Mouse (Mus musculus) MEL (cell line): Measurements from ENCODE around the gene Fcho1.

ENCODE experiments used
- CTCF ChIP-seq, 3 experiments: IDR thresholded peaks in 2 of 3; conservative IDR thresholded peaks in 1 of 3; 2 replicates each; pipeline ENCODE4 v1.5.1; 2011 to 2012; ENCODE audit warnings: low read length in 3 of 3, low read depth in 2 of 3, mild to moderate bottlenecking in 2 of 3, improper control_type of control experiment in 1 of 3, inconsistent platforms in 1 of 3, mixed read lengths in 1 of 3, moderate library complexity in 1 of 3; ENCODE audit not compliant: control insufficient read depth in 1 of 3, insufficient read depth in 1 of 3, poor library complexity in 1 of 3, severe bottlenecking in 1 of 3
- ETS1 ChIP-seq: IDR thresholded peaks from 2 replicates; pipeline ENCODE4 v1.6.1; 2012; ENCODE audit warnings: low read depth, mild to moderate bottlenecking, inconsistent platforms, low read length, improper control_type of control experiment, moderate library complexity
- GABPA ChIP-seq: IDR thresholded peaks from 2 replicates; pipeline ENCODE4 v1.6.1; 2012; ENCODE audit warnings: low read depth, mild to moderate bottlenecking, inconsistent platforms, low read length, improper control_type of control experiment, moderate library complexity
- MYB ChIP-seq: IDR thresholded peaks from 2 replicates; pipeline ENCODE4 v1.6.1; 2011; ENCODE audit warnings: mild to moderate bottlenecking, low read depth, low read length, improper control_type of control experiment
- POLR2A ChIP-seq, 2 experiments: IDR thresholded peaks; 2 replicates each; pipeline ENCODE4 v1.6.1; 2011 to 2012; ENCODE audit warnings: low read length in 2 of 2, mild to moderate bottlenecking in 2 of 2, control low read depth in 1 of 2, improper control_type of control experiment in 1 of 2, low read depth in 1 of 2, moderate library complexity in 1 of 2; ENCODE audit not compliant: control insufficient read depth in 1 of 2, insufficient read depth in 1 of 2, poor library complexity in 1 of 2
- TCF12 ChIP-seq: IDR thresholded peaks from 2 replicates; pipeline ENCODE4 v1.6.1; 2014; ENCODE audit warnings: low read depth, mild to moderate bottlenecking, inconsistent platforms, low read length, improper control_type of control experiment, moderate library complexity

- TF ChIP-seq GABPA, result no peak
- TF ChIP-seq CTCF (IDR thresholded peaks at IDR 0.05 in 2 of 3, conservative IDR thresholded peaks at IDR 0.05 in 1 of 3; ENCODE audit: control insufficient read depth in 1 of 3, insufficient read depth in 1 of 3, low read depth in 2 of 3, low read length in 3 of 3, poor library complexity in 1 of 3, severe bottlenecking in 1 of 3), result no peak
- no peak for TF ChIP-seq TCF12
- no peak for TF ChIP-seq POLR2A (IDR thresholded peaks at IDR 0.05; ENCODE audit: control insufficient read depth in 1 of 2, insufficient read depth in 1 of 2, low read depth in 1 of 2, low read length in 2 of 2, poor library complexity in 1 of 2)
- no peak for TF ChIP-seq ETS1
- no peak for TF ChIP-seq MYB
Observed at GRCm38 (mm10) chr8:71679116-71679515, 46.4 kb downstream of the Fcho1 start.
